Mouse (Mus musculus): ENCODE data around the gene Set.

Set gene

GRCm38 (mm10) chr2:30061215-30062166 is 4.3 kb downstream of the Set start:
- peak; percentile 83 for DNase-seq (ENCODE audit: low read depth)

- peak; percentile 74 for DNase-seq (ENCODE audit: low read depth)
Measured at GRCm38 (mm10) chr2:30062249-30063093, 5.3 kb downstream of the Set start.

DNA sequence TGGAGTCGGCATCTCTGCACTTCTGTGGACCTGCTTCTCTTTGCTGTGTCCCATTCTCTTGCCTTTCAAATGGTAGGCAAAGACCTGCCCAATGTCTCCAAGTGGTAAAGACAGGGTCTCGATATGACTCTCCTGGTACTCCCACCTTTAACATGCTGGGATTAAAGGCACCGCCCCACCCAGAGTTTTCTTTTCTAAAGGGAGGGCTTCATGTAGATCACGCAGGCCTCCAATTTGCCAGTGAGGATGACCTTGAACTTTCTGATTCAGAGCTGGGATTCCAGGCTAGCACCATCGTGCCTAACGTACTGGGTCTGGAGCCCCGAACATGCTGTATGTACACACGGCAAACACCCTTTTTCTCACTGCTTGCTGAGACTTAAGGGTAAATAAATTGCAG is 6.1 kb downstream of the Set start:
- peak; percentile 45 for DNase-seq (ENCODE audit: low read depth)

- DNase-seq (ENCODE audit: low read depth), result peak; percentile 60
Measured at GRCm38 (mm10) chr2:30063791-30064190, 6.6 kb downstream of the Set start.

GRCm38 (mm10) chr2:30064298-30064697 is 7.1 kb downstream of the Set start:
- DNase-seq (ENCODE audit: low read depth), result peak; percentile 38

- peak; percentile 94 for DNase-seq (ENCODE audit: low read depth)
Measured at GRCm38 (mm10) chr2:30066046-30066901, 9.1 kb downstream of the Set start.

- DNase-seq (ENCODE audit: low read depth), result peak; percentile 77
Measured at GRCm38 (mm10) chr2:30067031-30067888, 10.1 kb downstream of the Set start.

DNA sequence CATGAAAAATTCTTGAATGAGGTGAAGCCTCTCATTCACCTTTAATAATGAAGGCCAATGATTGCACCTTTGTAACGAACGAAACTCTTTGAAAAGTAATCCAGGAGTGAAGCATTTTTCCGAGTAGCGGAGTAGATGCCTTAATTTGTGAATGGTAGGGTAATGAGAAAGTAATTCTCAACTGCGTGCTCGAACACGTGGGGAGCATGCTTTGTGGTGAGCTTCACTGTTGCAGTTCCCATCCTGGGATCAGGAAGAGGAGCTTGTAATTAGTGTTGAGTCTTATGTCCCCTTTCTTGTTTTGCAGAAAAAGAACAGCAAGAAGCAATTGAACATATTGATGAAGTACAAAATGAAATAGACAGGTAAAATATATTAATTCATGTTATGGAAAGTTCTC is 10.8 kb downstream of the Set start:
- no peak for DNase-seq (ENCODE audit: low read depth)

GRCm38 (mm10) chr2:30072875-30073274 is 15.7 kb downstream of the Set start:
- DNase-seq (ENCODE audit: low read depth), result no peak

DNA sequence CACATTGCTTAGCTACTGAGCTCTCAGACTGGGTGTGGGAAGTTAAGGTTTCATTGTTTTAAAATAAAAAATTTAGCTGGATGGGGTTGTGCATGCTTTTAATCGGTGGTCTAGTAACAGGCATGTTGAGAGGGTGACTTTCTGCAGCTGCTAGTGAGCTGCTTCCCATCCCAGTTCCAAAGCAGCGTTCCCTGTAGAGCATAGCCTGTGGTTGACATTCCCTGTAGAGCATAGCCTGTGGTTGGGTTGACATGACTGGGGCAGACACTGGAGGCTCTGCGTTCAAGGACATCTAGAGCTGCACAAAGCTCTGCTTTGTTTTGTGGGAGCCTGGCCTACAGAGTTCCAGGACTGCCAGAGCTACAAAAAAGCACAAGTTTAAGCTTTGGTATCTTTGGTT is 16.1 kb downstream of the Set start:
- DNase-seq (ENCODE audit: low read depth), result no peak

GRCm38 (mm10) chr2:30075625-30076024 is 18.4 kb downstream of the Set start:
- no peak for DNase-seq (ENCODE audit: low read depth)

GRCm38 (mm10) chr2:30076439-30076838 is 19.3 kb downstream of the Set start:
- DNase-seq (ENCODE audit: low read depth), result peak; percentile 29

DNA sequence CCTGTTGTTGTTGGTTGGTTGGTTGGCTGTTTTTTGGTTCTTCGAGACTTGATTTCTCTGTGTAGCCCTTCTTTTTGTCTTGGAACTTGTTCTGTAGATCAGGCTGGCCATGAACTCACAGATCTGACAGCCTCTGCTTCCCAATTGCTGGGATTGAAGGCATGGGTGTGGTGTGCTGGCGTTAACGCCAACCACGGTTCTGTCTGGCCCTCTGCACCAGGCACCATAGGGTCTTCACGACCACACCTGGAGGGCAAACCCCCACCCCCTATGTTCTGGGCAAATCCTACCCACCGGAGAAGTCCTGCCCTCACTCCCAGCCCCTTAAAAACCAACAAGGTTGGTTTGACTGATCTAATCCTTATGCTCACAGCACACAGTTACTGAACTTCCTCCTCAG is 19.8 kb downstream of the Set start:
- DNase-seq (ENCODE audit: low read depth), result no peak

DNA sequence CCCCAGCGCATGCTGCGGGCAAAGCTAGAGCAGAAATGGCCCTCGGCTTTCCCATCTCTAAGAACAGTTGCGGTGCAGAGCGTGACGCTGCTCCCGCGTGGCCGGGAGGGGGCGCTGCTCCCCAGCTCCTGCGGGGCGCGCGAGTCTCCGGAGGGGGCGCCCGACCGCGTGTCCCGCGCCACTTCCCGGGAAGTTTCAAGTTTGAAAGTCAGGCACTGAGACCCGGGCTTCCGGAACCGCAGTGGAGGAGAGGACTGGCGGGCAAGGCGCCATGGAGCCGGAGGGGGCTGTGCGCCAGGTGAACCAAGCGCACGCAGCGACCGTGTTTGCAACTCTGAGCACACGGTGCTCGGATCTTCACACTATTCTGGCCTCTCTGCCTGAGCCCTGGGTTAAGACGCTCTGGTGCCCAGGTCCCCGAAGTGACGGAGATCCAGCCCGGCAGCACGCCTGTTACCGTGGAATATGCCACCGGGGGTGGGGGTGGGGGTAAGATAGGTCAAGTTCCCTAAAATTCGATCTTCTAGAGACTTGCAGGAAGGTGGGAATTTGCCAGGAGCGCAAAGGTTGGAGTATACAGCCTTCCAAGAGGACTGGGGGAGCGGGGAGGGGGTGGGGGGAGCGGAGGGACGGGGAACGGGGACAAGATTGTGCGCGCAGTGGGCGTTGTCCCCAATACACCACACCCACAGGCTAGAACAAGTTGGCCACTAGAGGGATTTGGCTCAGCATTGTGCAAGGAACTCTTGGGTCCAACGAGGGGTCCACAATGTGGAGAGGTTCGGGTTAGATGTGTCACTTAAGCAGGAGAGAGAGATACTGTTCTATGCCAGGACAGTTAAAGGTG is 20.5 kb downstream of the Set start, which contains the start of gene Pkn3:
Gene Pkn3 (plus strand): TSS at position 183 of the 847 bp plus-strand sequence.
- peak; percentile 89 for DNase-seq (ENCODE audit: low read depth)

DNA sequence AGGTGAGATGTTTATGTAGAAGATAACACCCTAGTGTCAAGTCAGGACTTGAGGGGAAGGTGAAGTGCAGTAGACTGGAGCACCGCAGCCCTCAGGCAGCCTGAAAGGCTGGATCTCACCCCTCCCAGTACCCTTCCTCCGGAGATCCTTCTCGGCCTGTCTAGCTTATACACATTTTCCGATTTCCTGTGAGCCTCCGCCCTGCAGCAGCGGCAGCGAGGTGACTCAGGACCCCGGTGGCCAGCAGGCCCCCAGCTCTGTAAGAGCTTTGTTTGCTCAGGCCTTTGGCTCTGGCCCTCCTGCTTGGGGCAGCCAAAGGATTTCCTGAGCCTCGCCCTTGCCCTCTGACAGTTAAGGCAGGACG is 21.2 kb downstream of the Set start:
- no peak for DNase-seq (ENCODE audit: low read depth)

DNA sequence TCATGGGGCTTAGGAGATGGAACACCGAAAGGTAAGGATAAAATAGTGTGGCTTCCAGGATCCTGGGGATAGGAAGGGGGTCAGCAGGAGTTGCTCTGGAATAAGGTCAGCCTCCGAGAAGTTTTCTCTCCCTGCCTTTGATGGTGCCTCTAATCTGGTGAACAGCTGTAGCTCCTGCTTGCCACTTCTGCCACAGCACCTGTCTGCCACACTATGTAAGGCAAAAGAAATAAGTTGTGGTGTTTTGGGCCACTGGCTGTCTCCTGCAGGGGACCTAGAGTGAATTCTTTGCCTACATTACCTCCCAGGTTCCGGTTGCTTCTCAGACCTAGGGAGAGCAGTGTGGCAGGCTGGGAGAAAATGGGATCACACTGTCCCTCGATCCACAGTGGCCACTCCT is 21.6 kb downstream of the Set start:
- no peak for DNase-seq (ENCODE audit: low read depth)

DNA sequence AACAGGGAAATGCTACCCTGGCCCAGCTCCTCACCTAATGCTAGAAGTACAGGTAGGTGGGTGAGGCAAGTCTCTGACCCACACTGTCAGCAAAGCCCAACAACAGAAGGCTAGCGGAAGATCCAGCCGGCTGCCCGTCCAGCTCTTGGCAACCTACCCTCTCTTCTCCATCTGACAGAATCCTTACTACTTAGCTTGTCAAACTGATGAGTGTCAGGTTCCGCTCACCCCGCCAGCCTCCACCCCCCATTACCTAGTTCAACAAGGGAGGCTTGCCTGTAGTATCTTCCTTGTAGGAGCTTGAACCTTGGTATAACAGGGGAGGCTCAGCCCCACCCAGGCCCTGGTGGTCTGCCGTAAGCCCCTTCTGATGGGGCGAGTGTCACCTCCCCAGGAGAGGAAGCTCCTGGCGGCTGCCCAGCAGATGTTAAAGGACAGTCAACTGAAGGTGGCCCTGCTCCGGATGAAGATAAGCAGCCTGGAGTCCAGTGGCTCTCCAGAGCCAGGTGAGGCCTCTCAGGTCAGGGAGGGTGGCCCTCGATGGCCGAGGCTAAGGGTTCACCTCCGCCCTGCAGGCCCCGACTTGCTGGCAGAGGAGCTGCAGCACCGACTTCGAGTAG is 23.1 kb downstream of the Set start:
- no peak for DNase-seq (ENCODE audit: low read depth)

- DNase-seq (ENCODE audit: low read depth), result no peak
Measured at GRCm38 (mm10) chr2:30084113-30084512, 26.9 kb downstream of the Set start.

GRCm38 (mm10) chr2:30084632-30085031 is 27.5 kb downstream of the Set start:
- DNase-seq (ENCODE audit: low read depth), result no peak

DNA sequence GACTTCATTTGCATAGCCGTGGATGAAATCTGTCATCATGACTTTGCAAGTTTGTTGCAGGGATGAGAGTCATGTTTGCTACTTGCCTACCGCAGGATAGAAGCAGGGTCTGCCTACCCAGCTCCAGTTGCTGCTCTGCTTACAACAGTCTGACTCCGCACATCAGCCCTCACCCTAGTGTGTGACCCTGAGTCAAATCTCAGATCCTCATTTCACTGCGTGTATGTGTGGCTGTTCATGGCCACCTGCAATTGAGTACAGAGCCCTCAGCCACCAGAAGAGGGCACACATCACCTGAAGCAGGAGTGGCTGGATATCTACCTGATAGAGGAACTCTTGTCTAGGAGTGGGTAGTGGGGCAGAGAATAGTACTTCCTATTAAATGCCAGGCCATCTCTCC is 30.1 kb downstream of the Set start:
- DNase-seq (ENCODE audit: low read depth), result no peak

All from induced T-regulatory cell, adult 2 months (primary cell).